Mouse (Mus musculus) adrenal gland, adult 18-20 months (tissue): ENCODE results near the gene Rps12. TPM values are rescaled to one million over a fixed set of nuclear protein-coding genes. Genes with fewer than 3 reads are reported as not detected.

Experiments
- DNase-seq, 2 experiments: peaks; one replicate each; pipeline ENCODE4 v3.0.0; 2021 to 2022; ENCODE audit warnings: low spot score in 2 of 2
- long read RNA-seq, 2 experiments: library from polyadenylated mRNA; stranded (forward); transcript quantifications; one replicate each; pipeline ENCODE4 v2.0.0; 2021
- total RNA-seq, 2 experiments: library from RNA; stranded (reverse); gene quantifications; 1 replicate in 1 of 2; 2 replicates in 1 of 2; pipeline ENCODE4 v1.2.3; 2021

The Rps12 gene
- 100 to 1,000 TPM; 510 to 531 TPM for total RNA-seq
- long read RNA-seq, experiment 1, transcript Rps12-203 (6 exons, 584 nt): major isoform, 8 of 10 reads
- long read RNA-seq, experiment 1, partial matches to known transcripts: 1 of 10 reads
- long read RNA-seq, experiment 1, other reads (novel, unspliced or antisense): 1 of 10 reads
- long read RNA-seq, experiment 2, transcript Rps12-203 (6 exons, 584 nt): major isoform, 62 of 67 reads
- long read RNA-seq, experiment 2, partial matches to known transcripts: 1 of 67 reads
- long read RNA-seq, experiment 2, other reads (novel, unspliced or antisense): 2 of 67 reads

GRCm38 (mm10) chr10:23787062-23787821, at the start of gene Rps12:
Gene Rps12, minus strand, starts transcription at chr10:23787275.
- DNase-seq: peak; percentile 98 to 99

- no peak for DNase-seq
These were observed 49.2 kb upstream of the Rps12 start for GRCm38 (mm10) chr10:23836003-23836964.

GRCm38 (mm10) chr10:23826516-23826915, 39.4 kb upstream of the Rps12 start:
- no peak for DNase-seq

GRCm38 (mm10) chr10:23816241-23816640, 29.2 kb upstream of the Rps12 start:
- DNase-seq: no peak

GRCm38 (mm10) chr10:23815168-23815567, 28.1 kb upstream of the Rps12 start:
- DNase-seq: peak; percentile 75 to 78

- DNase-seq: no peak
These were observed 26.0 kb upstream of the Rps12 start for GRCm38 (mm10) chr10:23812852-23813766.

GRCm38 (mm10) chr10:23812438-23812759, 25.3 kb upstream of the Rps12 start:
- no peak for DNase-seq

GRCm38 (mm10) chr10:23811635-23812437, 24.8 kb upstream of the Rps12 start:
- DNase-seq: peak; percentile 70

- no peak for DNase-seq
These were observed 19.1 kb upstream of the Rps12 start for GRCm38 (mm10) chr10:23806201-23806600.

- no peak for DNase-seq
These were observed 17.6 kb upstream of the Rps12 start for GRCm38 (mm10) chr10:23804665-23805064.

- DNase-seq: no peak
These were observed 15.8 kb upstream of the Rps12 start for GRCm38 (mm10) chr10:23802911-23803310.

GRCm38 (mm10) chr10:23799933-23800332, 12.9 kb upstream of the Rps12 start:
- DNase-seq: no peak

- no peak for DNase-seq
These were observed 11.1 kb upstream of the Rps12 start for GRCm38 (mm10) chr10:23798142-23798541.

- DNase-seq: no peak
These were observed 10.5 kb upstream of the Rps12 start for GRCm38 (mm10) chr10:23797606-23798005.

GRCm38 (mm10) chr10:23796551-23797503, 9.8 kb upstream of the Rps12 start, which contains the start of gene Slc18b1:
Gene Slc18b1, plus strand, starts transcription at chr10:23796986.
- peak; percentile 47 to 61 for DNase-seq

GRCm38 (mm10) chr10:23795871-23796520, 8.9 kb upstream of the Rps12 start:
- no peak for DNase-seq

GRCm38 (mm10) chr10:23788056-23788600, 1.1 kb upstream of the Rps12 start:
- no peak for DNase-seq
